Mouse (Mus musculus) embryonic facial prominence, embryonic 14.5 days (tissue): ENCODE data around the gene Carmil1. TPM values are rescaled to one million over a fixed set of nuclear protein-coding genes. Genes with fewer than 3 reads are reported as not detected.
A peak's percentile ranks its signal among the peaks of the same experiment; 100 is the strongest.

Source experiments
- ATAC-seq: fragments of 200-750 bp; cut with Nextera tagmentation; 2 replicates; pipeline ENCODE4 v1.8.0; 2017; ENCODE audit warnings: low read depth, moderate number of reproducible peaks, moderate TSS enrichment
- DNase-seq: peaks from one replicate; pipeline ENCODE4 v3.0.0-alpha.2; 2015; ENCODE audit warnings: low spot score
- H3K27ac ChIP-seq: fragments of 300-500 bp; sonication (generic); replicated peaks from 2 replicates; pipeline ENCODE4 v1.5.1; 2014; ENCODE audit warnings: low read depth, mild to moderate bottlenecking, low read length, moderate library complexity
- H3K27me3 ChIP-seq: fragments of 300-500 bp; sonication (generic); replicated peaks from 2 replicates; pipeline ENCODE4 v1.6.1; 2014; ENCODE audit warnings: low read length; ENCODE audit not compliant: control insufficient read depth, insufficient read depth
- H3K36me3 ChIP-seq: fragments of 300-500 bp; sonication (generic); 2 replicates; pipeline ENCODE4 v1.6.1; 2014; ENCODE audit warnings: low read length, mixed read lengths; ENCODE audit not compliant: control insufficient read depth, insufficient read depth
- H3K4me1 ChIP-seq: fragments of 300-500 bp; sonication (generic); 2 replicates; pipeline ENCODE4 v1.6.1; 2014; ENCODE audit warnings: antibody characterized with exemption, low read length; ENCODE audit not compliant: control insufficient read depth, insufficient read depth
- H3K4me2 ChIP-seq: fragments of 300-500 bp; sonication (generic); 2 replicates; pipeline ENCODE4 v1.6.1; 2014; ENCODE audit warnings: low read depth, mild to moderate bottlenecking, low read length, moderate library complexity, mixed read lengths
- H3K4me3 ChIP-seq: fragments of 300-500 bp; sonication (generic); 2 replicates; pipeline ENCODE4 v1.5.1; 2014; ENCODE audit warnings: low read depth, mild to moderate bottlenecking, low read length
- H3K9ac ChIP-seq: fragments of 300-500 bp; sonication (generic); 2 replicates; pipeline ENCODE4 v1.6.1; 2014; ENCODE audit warnings: low read depth, mild to moderate bottlenecking, low read length, moderate library complexity, mixed read lengths
- H3K9me3 ChIP-seq: fragments of 300-500 bp; sonication (generic); 2 replicates; pipeline ENCODE4 v1.6.1; 2016; ENCODE audit warnings: low read length; ENCODE audit not compliant: control insufficient read depth
- WGBS: fragments of 180-500 bp; shearing (Covaris S2); extraction: QIAGEN DNeasy Blood & Tissue Kit; methylation state at CpG from one replicate; pipeline ENCODE4 v1.1.7; 2014; 5-methylcytosine and 5-hydroxymethylcytosine counted together
- polyA plus RNA-seq: library from polyadenylated mRNA; unstranded; fragments of >200 nt; fragmentation: Nextera tagmentation; extraction: Ambion mirVana; gene quantifications from 2 replicates; pipeline ENCODE4 v1.2.1, GENCODE M21; 2014

Gene Carmil1
- polyA plus RNA-seq, 1 experiment from 2014 or later, result 31.3 TPM

- Histone ChIP-seq H3K4me3 (no peak overlapping the region), H3K9ac (no peak overlapping the region), H3K36me3 (0 out of 2 replicates have a peak, but pooled peaks cover 8% of the 10 kb centered on the region), H3K27me3 (no peaks in the 10 kb centered on the region), H3K4me1 (no peaks in the 10 kb centered on the region), H3K4me2 (no peak overlapping the region), H3K27ac (no peak overlapping the region), H3K9me3 (no peaks in the 10 kb centered on the region)
- DNase-seq (no peak), ATAC-seq (no peak)
- 87% methylated on average over 4 of the region's 4 CpGs for WGBS
Observed at GRCm38 (mm10) chr13:24159972-24160371, 120.6 kb downstream of the Carmil1 start.

GRCm38 (mm10) chr13:24159190-24159965, 121.2 kb downstream of the Carmil1 start:
- WGBS, result 84% methylated on average over 8 of the region's 8 CpGs
- Histone ChIP-seq H3K4me3 (no peak overlapping the region), H3K27ac (no peak overlapping the region), H3K4me1 (no peaks in the 10 kb centered on the region), H3K4me2 (no peak overlapping the region), H3K36me3 (0 out of 2 replicates have a peak, but pooled peaks cover 3% of the 10 kb centered on the region), H3K9ac (no peak overlapping the region), H3K27me3 (no peaks in the 10 kb centered on the region), H3K9me3 (no peaks in the 10 kb centered on the region)
- DNase-seq (no peak), ATAC-seq (no peak)

GRCm38 (mm10) chr13:24157560-24158011, 123.0 kb downstream of the Carmil1 start:
- no peak for ATAC-seq
- H3K4me1 ChIP-seq, result no peaks in the 10 kb centered on the region
- 89% methylated on average over 10 of the region's 10 CpGs for WGBS

GRCm38 (mm10) chr13:24155190-24155589, 125.4 kb downstream of the Carmil1 start:
- DNase-seq (peak; percentile 18), ATAC-seq (no peak; the same call in 1 of the 2 replicates)
- Histone ChIP-seq H3K9ac (no peak overlapping the region), H3K36me3 (no peaks in the 10 kb centered on the region), H3K9me3 (no peaks in the 10 kb centered on the region), H3K4me2 (no peak overlapping the region), H3K27ac (no peak overlapping the region), H3K4me3 (no peak overlapping the region), H3K27me3 (no peaks in the 10 kb centered on the region), H3K4me1 (no peaks in the 10 kb centered on the region)
- 23% methylated on average over 6 of the region's 6 CpGs for WGBS

More at GRCm38 (mm10) chr13:24157560-24158011, 123.0 kb downstream of the Carmil1 start:
- H3K9ac ChIP-seq, result no peak overlapping the region
- DNase-seq, result no peak
- H3K9me3 ChIP-seq, result no peaks in the 10 kb centered on the region
- no peak overlapping the region for H3K4me3 ChIP-seq
- no peaks in the 10 kb centered on the region for H3K36me3 ChIP-seq
- H3K27me3 ChIP-seq, result no peaks in the 10 kb centered on the region
- no peak overlapping the region for H3K27ac ChIP-seq
- H3K4me2 ChIP-seq, result no peak overlapping the region

- H3K36me3 ChIP-seq, result no peaks in the 10 kb centered on the region
- no peak overlapping the region for H3K27ac ChIP-seq
- no peaks in the 10 kb centered on the region for H3K27me3 ChIP-seq
- H3K9ac ChIP-seq, result no peak overlapping the region
- no peaks in the 10 kb centered on the region for H3K4me1 ChIP-seq
- ATAC-seq, result no peak
- no peak overlapping the region for H3K4me2 ChIP-seq
- no peak overlapping the region for H3K4me3 ChIP-seq
- DNase-seq, result no peak
- 42% methylated on average over 10 of the region's 10 CpGs for WGBS
- H3K9me3 ChIP-seq, result no peaks in the 10 kb centered on the region
Observed at GRCm38 (mm10) chr13:24154281-24155061, 126.1 kb downstream of the Carmil1 start.

GRCm38 (mm10) chr13:24152610-24153009, 128.0 kb downstream of the Carmil1 start:
- no peak overlapping the region for H3K9ac ChIP-seq
- no peaks in the 10 kb centered on the region for H3K27me3 ChIP-seq
- no peak for ATAC-seq
- no peaks in the 10 kb centered on the region for H3K36me3 ChIP-seq
- H3K9me3 ChIP-seq, result no peaks in the 10 kb centered on the region
- H3K4me1 ChIP-seq, result no peaks in the 10 kb centered on the region
- H3K4me3 ChIP-seq, result no peak overlapping the region
- 68% methylated on average over 7 of the region's 7 CpGs for WGBS
- no peak overlapping the region for H3K27ac ChIP-seq
- peak; percentile 15 for DNase-seq
- no peak overlapping the region for H3K4me2 ChIP-seq

GRCm38 (mm10) chr13:24151335-24151734, 129.3 kb downstream of the Carmil1 start:
- H3K4me3 ChIP-seq, result no peak overlapping the region
- no peak overlapping the region for H3K27ac ChIP-seq
- H3K27me3 ChIP-seq, result no peaks in the 10 kb centered on the region
- no peaks in the 10 kb centered on the region for H3K36me3 ChIP-seq
- H3K4me1 ChIP-seq, result no peaks in the 10 kb centered on the region
- no peak for ATAC-seq
- whole genome bisulfite sequencing, result 58% methylated on average over 6 of the region's 6 CpGs
- H3K4me2 ChIP-seq, result no peak overlapping the region
- H3K9ac ChIP-seq, result no peak overlapping the region
- H3K9me3 ChIP-seq, result no peaks in the 10 kb centered on the region
- DNase-seq, result no peak

- DNase-seq (no peak), ATAC-seq (no peak)
- Histone ChIP-seq H3K4me3 (no peak overlapping the region), H3K9me3 (no peaks in the 10 kb centered on the region), H3K4me1 (no peaks in the 10 kb centered on the region), H3K27me3 (no peaks in the 10 kb centered on the region), H3K27ac (no peak overlapping the region), H3K4me2 (no peak overlapping the region), H3K36me3 (0 out of 2 replicates have a peak, but pooled peaks cover 3% of the 10 kb centered on the region), H3K9ac (no peak overlapping the region)
- 85% methylated on average over 1 of the region's 1 CpGs for WGBS
Observed at GRCm38 (mm10) chr13:24148549-24148948, 132.0 kb downstream of the Carmil1 start.
